Mouse (Mus musculus) bone marrow macrophage, adult 2 months (primary cell): ENCODE measurements around the gene AC129217.1.

Experiments used
- CTCF ChIP-seq: IDR thresholded peaks from 2 replicates; pipeline ENCODE4 v1.5.1; 2012; ENCODE audit warnings: low read depth, mild to moderate bottlenecking, low read length, moderate library complexity
- POLR2A ChIP-seq: IDR thresholded peaks from 2 replicates; pipeline ENCODE4 v1.6.1; 2012; ENCODE audit warnings: mild to moderate bottlenecking, low read depth, low read length, borderline replicate concordance

DNA sequence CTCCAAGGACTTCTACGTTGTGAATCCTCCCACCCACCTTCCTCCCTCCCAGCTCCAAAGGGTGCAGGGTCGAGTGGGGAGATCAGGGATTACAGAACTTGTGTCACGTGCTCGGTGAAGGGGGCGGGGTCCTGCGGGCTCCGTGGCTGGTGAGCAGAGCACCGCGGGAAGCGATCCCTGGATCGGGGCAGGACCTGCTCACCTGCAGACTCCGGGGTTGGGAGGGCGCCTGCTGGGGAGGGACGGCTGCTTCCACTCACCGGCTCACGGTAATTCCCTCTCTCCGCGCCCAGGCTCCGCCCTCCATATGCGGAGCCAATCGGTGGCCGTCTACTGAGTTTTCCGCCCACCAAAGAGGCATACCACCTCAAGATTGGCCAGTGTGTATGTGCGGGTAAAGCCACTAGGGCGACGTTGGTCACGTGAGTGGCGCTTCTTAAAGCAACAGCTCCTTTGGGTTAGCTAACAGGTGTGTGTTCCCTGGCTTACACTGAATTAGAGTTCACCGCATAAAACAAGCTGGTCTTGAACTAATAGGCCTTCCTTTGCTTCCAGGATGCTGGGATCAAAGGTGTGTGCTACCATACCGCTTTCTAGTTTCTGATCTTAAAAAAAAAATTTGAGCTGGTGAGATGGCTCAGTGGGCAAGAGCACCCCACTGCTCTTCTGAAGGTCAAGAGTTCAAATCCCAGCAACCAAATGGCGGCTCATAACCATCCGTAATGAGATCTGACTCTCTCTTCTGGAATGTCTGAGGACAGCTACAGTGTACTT lies 43.4 kb upstream of the AC129217.1 start, which contains the start of gene Taf6l:
- TF ChIP-seq CTCF (no peak), POLR2A (no peak)
